In genomic region chr14:100053456-100053855, GRCm38 (mm10) we compare ENCODE assay signal across 20 mouse cellular contexts.
"Had no signal": no experiment of that assay in that cellular context is flagged by ENCODE, and none has a peak within 500 bp of the region (broad histone marks: within the 10 kb centered on the region; RNA-seq: fewer than 3 reads in every experiment).

No protein-coding gene starts in this region.

- H3K4me2 ChIP-seq: heart, embryonic 11.5 days; heart, embryonic 13.5 days; heart, embryonic 15.5 days; hindbrain, embryonic 13.5 days; hindbrain, embryonic 15.5 days; limb, embryonic 13.5 days; limb, embryonic 15.5 days; liver, embryonic 12.5 days had no signal

- ATAC-seq: forebrain, postnatal 0 days; hindbrain, postnatal 0 days; intestine, embryonic 16.5 days; liver, embryonic 12.5 days had no signal

- DNase-seq: forebrain, postnatal 0 days; gastrocnemius, postnatal 14 days; gastrocnemius, postnatal 36 days; heart, adult 18-20 months; heart, postnatal 14 days; heart, postnatal 36 days; layer of hippocampus, adult 9-11 months; layer of hippocampus, postnatal 36 days; left cerebral cortex, postnatal 4 days had no signal

- H3K27me3 ChIP-seq: heart, embryonic 13.5 days; heart, embryonic 15.5 days; hindbrain, embryonic 13.5 days; hindbrain, embryonic 15.5 days; limb, embryonic 13.5 days; limb, embryonic 15.5 days; liver, embryonic 12.5 days had no signal

- H3K9ac ChIP-seq: forebrain, postnatal 0 days; heart, embryonic 13.5 days; heart, embryonic 15.5 days; hindbrain, embryonic 13.5 days; hindbrain, embryonic 15.5 days; limb, embryonic 13.5 days; limb, embryonic 15.5 days; liver, embryonic 12.5 days; liver, embryonic 14.5 days had no signal

- H3K4me3 ChIP-seq: heart, embryonic 13.5 days; heart, embryonic 15.5 days; hindbrain, embryonic 13.5 days; hindbrain, embryonic 15.5 days; limb, embryonic 13.5 days; limb, embryonic 15.5 days; liver, embryonic 12.5 days had no signal

- H3K9me3 ChIP-seq: heart, embryonic 13.5 days; heart, embryonic 15.5 days; hindbrain, embryonic 13.5 days; hindbrain, embryonic 15.5 days; limb, embryonic 13.5 days; limb, embryonic 15.5 days; liver, embryonic 12.5 days had no signal

- H3K4me1 ChIP-seq: hindbrain, embryonic 13.5 days; hindbrain, embryonic 15.5 days; limb, embryonic 15.5 days; liver, embryonic 12.5 days had no signal

- H3K36me3 ChIP-seq: heart, embryonic 13.5 days; heart, embryonic 15.5 days; hindbrain, embryonic 15.5 days; limb, embryonic 15.5 days; liver, embryonic 12.5 days had no signal

- H3K27ac ChIP-seq: heart, embryonic 13.5 days; heart, embryonic 15.5 days; hindbrain, embryonic 13.5 days; hindbrain, embryonic 15.5 days; hindbrain, postnatal 0 days; limb, embryonic 13.5 days; limb, embryonic 15.5 days; liver, embryonic 12.5 days; liver, embryonic 14.5 days had no signal
